Mouse (Mus musculus): ENCODE results near the gene Cnbp. TPM values are rescaled to one million over a fixed set of nuclear protein-coding genes. Genes with fewer than 3 reads are reported as not detected.

Cnbp gene
- polyA plus RNA-seq, 1 experiment from 2014 or later: 1,146 TPM

DNA sequence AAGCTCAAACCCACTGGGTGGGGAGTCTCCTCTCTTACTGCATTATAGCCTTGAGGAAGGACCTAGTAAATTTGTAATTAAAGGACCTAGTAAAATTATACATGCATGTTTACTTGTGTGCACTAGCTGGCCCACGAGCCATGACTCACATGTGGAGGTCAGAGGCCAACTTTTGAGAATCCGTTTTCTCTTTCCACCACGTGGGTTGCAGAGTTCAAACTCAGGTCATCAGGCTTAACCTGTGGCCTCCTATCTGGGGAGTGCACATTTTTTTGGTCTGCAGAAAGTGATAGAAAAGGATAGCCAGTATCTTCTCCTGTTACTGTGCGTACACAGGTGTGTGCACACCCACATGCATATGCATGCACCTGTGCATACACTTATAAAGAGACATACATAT, 28.1 kb upstream of the Cnbp start:
- Histone ChIP-seq H3K9ac (replicated peaks; ENCODE audit: low read depth, low read length) (no peak overlapping the region), H3K4me3 (ENCODE audit: low read depth, low read length) (no peak overlapping the region), H3K4me1 (ENCODE audit: control insufficient read depth, insufficient read depth, low read length) (no peaks in the 10 kb centered on the region), H3K27me3 (ENCODE audit: control insufficient read depth, insufficient read depth, low read length) (no peaks in the 10 kb centered on the region), H3K27ac (ENCODE audit: low read length) (no peak overlapping the region), H3K4me2 (replicated peaks; ENCODE audit: low read depth, low read length) (no peak overlapping the region), H3K36me3 (ENCODE audit: control insufficient read depth, insufficient read depth, low read length) (no peaks in the 10 kb centered on the region), H3K9me3 (ENCODE audit: control insufficient read depth, low read depth, low read length) (no peaks in the 10 kb centered on the region)
- no peak for ATAC-seq (ENCODE audit: insufficient number of reproducible peaks, insufficient read depth, low FRiP score, low read depth)
- WGBS: 19% methylated on average over 4 of the region's 4 CpGs

DNA sequence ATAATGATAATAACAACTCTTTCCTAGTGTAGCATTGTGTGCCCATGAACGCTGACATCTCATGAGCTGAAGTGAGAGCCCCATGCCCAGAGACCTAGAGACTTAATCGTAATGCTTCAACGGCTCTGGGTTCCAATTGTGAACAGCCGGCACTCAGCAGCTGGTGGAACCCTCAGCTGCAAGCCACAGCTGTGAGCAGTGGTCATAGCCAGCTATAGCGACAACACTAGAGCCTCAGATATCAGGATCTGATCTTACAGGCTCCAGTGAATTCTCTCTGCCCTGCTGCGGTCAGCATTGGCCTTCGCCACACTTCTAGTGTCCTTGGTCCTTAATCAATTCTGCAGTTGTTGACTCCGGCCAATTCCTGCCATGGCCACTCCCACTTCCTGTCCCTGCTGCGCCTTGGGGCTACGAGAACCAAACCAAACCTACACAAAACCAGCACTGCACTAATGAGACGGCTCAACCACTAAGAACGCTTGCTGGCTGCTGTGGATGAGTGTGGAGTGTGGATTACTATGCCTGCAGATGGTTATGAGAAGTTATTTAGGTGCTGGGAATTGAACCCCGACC, 25.2 kb upstream of the Cnbp start:
- H3K4me3 ChIP-seq (ENCODE audit: low read depth, low read length): no peak overlapping the region
- no peaks in the 10 kb centered on the region for H3K27me3 ChIP-seq (ENCODE audit: control insufficient read depth, insufficient read depth, low read length)
- WGBS: 74% methylated on average over 13 of the region's 13 CpGs
- no peak overlapping the region for H3K9ac ChIP-seq (replicated peaks; ENCODE audit: low read depth, low read length)
- ATAC-seq (ENCODE audit: insufficient number of reproducible peaks, insufficient read depth, low FRiP score, low read depth): no peak
- no peaks in the 10 kb centered on the region for H3K9me3 ChIP-seq (ENCODE audit: control insufficient read depth, low read depth, low read length)
- no peak overlapping the region for H3K4me2 ChIP-seq (replicated peaks; ENCODE audit: low read depth, low read length)
- no peak overlapping the region for H3K27ac ChIP-seq (ENCODE audit: low read length)
- no peaks in the 10 kb centered on the region for H3K4me1 ChIP-seq (ENCODE audit: control insufficient read depth, insufficient read depth, low read length)
- H3K36me3 ChIP-seq (ENCODE audit: control insufficient read depth, insufficient read depth, low read length): no peaks in the 10 kb centered on the region

GRCm38 (mm10) chr6:87875562-87875961, 24.7 kb upstream of the Cnbp start:
- Histone ChIP-seq H3K9me3 (ENCODE audit: control insufficient read depth, low read depth, low read length) (no peaks in the 10 kb centered on the region), H3K4me2 (replicated peaks; ENCODE audit: low read depth, low read length) (no peak overlapping the region), H3K9ac (replicated peaks; ENCODE audit: low read depth, low read length) (no peak overlapping the region), H3K36me3 (ENCODE audit: control insufficient read depth, insufficient read depth, low read length) (no peaks in the 10 kb centered on the region), H3K4me1 (ENCODE audit: control insufficient read depth, insufficient read depth, low read length) (no peaks in the 10 kb centered on the region), H3K27ac (ENCODE audit: low read length) (no peak overlapping the region), H3K27me3 (ENCODE audit: control insufficient read depth, insufficient read depth, low read length) (no peaks in the 10 kb centered on the region), H3K4me3 (ENCODE audit: low read depth, low read length) (no peak overlapping the region)
- ATAC-seq (ENCODE audit: insufficient number of reproducible peaks, insufficient read depth, low FRiP score, low read depth): no peak
- WGBS: 76% methylated on average over 7 of the region's 7 CpGs

DNA sequence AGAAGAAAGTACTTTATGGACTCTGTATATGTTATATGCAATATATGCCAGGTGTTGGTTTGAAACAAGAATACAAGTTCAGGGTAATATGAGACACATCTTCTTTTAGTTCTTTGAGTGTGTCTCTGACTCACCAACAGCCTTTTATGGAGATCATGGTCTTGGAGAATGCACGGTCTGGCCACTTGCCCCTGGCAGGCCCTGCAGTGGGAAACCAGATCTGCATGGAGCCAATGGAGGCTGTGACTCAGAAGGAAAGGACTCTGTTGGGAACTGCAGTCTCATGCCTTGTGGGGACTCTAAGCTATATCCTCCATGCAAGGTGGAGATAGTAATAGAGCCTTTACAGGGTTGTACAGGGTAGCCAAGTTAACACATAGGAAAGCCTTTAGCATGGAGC, 24.2 kb upstream of the Cnbp start:
- no peaks in the 10 kb centered on the region for H3K9me3 ChIP-seq (ENCODE audit: control insufficient read depth, low read depth, low read length)
- H3K27me3 ChIP-seq (ENCODE audit: control insufficient read depth, insufficient read depth, low read length): no peaks in the 10 kb centered on the region
- no peak overlapping the region for H3K4me2 ChIP-seq (replicated peaks; ENCODE audit: low read depth, low read length)
- no peaks in the 10 kb centered on the region for H3K4me1 ChIP-seq (ENCODE audit: control insufficient read depth, insufficient read depth, low read length)
- H3K9ac ChIP-seq (replicated peaks; ENCODE audit: low read depth, low read length): no peak overlapping the region
- no peaks in the 10 kb centered on the region for H3K36me3 ChIP-seq (ENCODE audit: control insufficient read depth, insufficient read depth, low read length)
- H3K4me3 ChIP-seq (ENCODE audit: low read depth, low read length): no peak overlapping the region
- H3K27ac ChIP-seq (ENCODE audit: low read length): no peak overlapping the region
- 74% methylated on average over 1 of the region's 1 CpGs for WGBS
- ATAC-seq (ENCODE audit: insufficient number of reproducible peaks, insufficient read depth, low FRiP score, low read depth): no peak

DNA sequence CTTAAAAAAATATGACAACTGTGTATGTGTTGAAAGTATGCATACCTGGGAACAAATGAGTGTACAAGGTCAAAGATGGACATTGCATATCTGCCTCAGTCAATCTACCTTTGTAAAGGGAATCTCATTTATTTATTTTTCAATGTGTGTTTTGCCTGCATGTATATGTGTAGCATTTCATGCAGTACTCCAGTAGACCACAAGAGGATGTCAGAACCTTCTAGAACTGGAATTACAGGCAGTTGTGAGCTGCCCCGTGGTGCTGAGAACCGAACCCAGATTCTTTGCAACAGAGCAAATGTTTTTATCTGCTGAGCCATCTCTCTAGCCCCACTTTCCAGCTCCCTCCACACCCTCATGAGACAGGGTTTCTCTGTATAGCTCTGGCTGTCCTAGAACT, 23.1 kb upstream of the Cnbp start:
- ATAC-seq (ENCODE audit: insufficient number of reproducible peaks, insufficient read depth, low FRiP score, low read depth): no peak
- no peaks in the 10 kb centered on the region for H3K27me3 ChIP-seq (ENCODE audit: control insufficient read depth, insufficient read depth, low read length)
- no peak overlapping the region for H3K27ac ChIP-seq (ENCODE audit: low read length)
- H3K4me2 ChIP-seq (replicated peaks; ENCODE audit: low read depth, low read length): no peak overlapping the region
- H3K4me3 ChIP-seq (ENCODE audit: low read depth, low read length): no peak overlapping the region
- H3K9ac ChIP-seq (replicated peaks; ENCODE audit: low read depth, low read length): no peak overlapping the region
- no peaks in the 10 kb centered on the region for H3K9me3 ChIP-seq (ENCODE audit: control insufficient read depth, low read depth, low read length)
- H3K36me3 ChIP-seq (ENCODE audit: control insufficient read depth, insufficient read depth, low read length): no peaks in the 10 kb centered on the region
- no peaks in the 10 kb centered on the region for H3K4me1 ChIP-seq (ENCODE audit: control insufficient read depth, insufficient read depth, low read length)
- 87% methylated on average over 2 of the region's 2 CpGs for WGBS

GRCm38 (mm10) chr6:87873104-87873503, 22.2 kb upstream of the Cnbp start:
- H3K9ac ChIP-seq (replicated peaks; ENCODE audit: low read depth, low read length): no peak overlapping the region
- no peaks in the 10 kb centered on the region for H3K9me3 ChIP-seq (ENCODE audit: control insufficient read depth, low read depth, low read length)
- no peak overlapping the region for H3K27ac ChIP-seq (ENCODE audit: low read length)
- no peaks in the 10 kb centered on the region for H3K27me3 ChIP-seq (ENCODE audit: control insufficient read depth, insufficient read depth, low read length)
- WGBS: 50% methylated on average over 1 of the region's 1 CpGs
- no peak for ATAC-seq (ENCODE audit: insufficient number of reproducible peaks, insufficient read depth, low FRiP score, low read depth)
- H3K4me2 ChIP-seq (replicated peaks; ENCODE audit: low read depth, low read length): no peak overlapping the region
- H3K36me3 ChIP-seq (ENCODE audit: control insufficient read depth, insufficient read depth, low read length): no peaks in the 10 kb centered on the region
- H3K4me3 ChIP-seq (ENCODE audit: low read depth, low read length): no peak overlapping the region
- no peaks in the 10 kb centered on the region for H3K4me1 ChIP-seq (ENCODE audit: control insufficient read depth, insufficient read depth, low read length)

DNA sequence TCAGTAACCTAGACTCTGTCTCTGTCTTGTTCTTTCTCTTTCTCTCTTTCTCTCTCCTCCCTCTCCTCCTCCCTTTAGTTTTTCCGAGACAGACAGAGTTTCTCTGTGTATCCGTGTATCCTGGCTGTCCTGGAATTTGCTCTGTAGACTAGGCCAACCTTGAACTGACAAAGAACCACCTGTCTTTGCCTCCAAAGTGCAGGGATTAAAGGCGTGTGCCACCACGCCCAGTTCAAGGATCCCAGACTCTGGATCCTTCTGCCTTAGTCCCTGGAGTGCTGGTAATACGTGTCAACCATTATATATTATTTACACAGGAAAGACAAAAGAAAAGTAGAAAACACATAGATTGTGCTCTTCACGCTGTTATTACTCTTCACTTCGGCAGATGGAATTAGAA, 20.3 kb upstream of the Cnbp start:
- no peaks in the 10 kb centered on the region for H3K27me3 ChIP-seq (ENCODE audit: control insufficient read depth, insufficient read depth, low read length)
- H3K4me2 ChIP-seq (replicated peaks; ENCODE audit: low read depth, low read length): no peak overlapping the region
- H3K9ac ChIP-seq (replicated peaks; ENCODE audit: low read depth, low read length): no peak overlapping the region
- H3K4me1 ChIP-seq (ENCODE audit: control insufficient read depth, insufficient read depth, low read length): no peaks in the 10 kb centered on the region
- 74% methylated on average over 7 of the region's 7 CpGs for WGBS
- no peak overlapping the region for H3K27ac ChIP-seq (ENCODE audit: low read length)
- no peaks in the 10 kb centered on the region for H3K36me3 ChIP-seq (ENCODE audit: control insufficient read depth, insufficient read depth, low read length)
- H3K9me3 ChIP-seq (ENCODE audit: control insufficient read depth, low read depth, low read length): no peaks in the 10 kb centered on the region
- ATAC-seq (ENCODE audit: insufficient number of reproducible peaks, insufficient read depth, low FRiP score, low read depth): no peak
- no peak overlapping the region for H3K4me3 ChIP-seq (ENCODE audit: low read depth, low read length)

DNA sequence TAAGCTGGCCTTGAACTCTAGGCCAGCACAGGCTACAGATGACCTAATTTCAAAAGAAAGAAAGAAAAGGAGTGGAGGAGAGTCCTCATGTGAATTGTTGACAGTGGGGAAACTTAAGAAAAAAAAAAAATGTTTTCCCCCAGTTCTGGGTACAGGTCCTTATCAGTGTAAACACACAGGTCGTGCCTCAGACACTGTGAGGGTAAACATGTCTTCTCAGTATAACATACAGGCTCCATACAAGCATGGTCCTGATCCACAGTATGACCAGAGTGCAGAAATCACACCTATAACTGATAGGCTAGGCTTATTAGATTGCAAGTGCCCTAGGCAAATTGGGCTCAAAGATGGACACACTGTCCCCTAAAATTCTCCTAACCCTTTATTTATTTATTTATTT, 19.5 kb upstream of the Cnbp start:
- H3K4me1 ChIP-seq (ENCODE audit: control insufficient read depth, insufficient read depth, low read length): no peaks in the 10 kb centered on the region
- H3K27ac ChIP-seq (ENCODE audit: low read length): no peak overlapping the region
- H3K4me3 ChIP-seq (ENCODE audit: low read depth, low read length): no peak overlapping the region
- no peak overlapping the region for H3K9ac ChIP-seq (replicated peaks; ENCODE audit: low read depth, low read length)
- H3K9me3 ChIP-seq (ENCODE audit: control insufficient read depth, low read depth, low read length): no peaks in the 10 kb centered on the region
- H3K4me2 ChIP-seq (replicated peaks; ENCODE audit: low read depth, low read length): no peak overlapping the region
- H3K36me3 ChIP-seq (ENCODE audit: control insufficient read depth, insufficient read depth, low read length): no peaks in the 10 kb centered on the region
- H3K27me3 ChIP-seq (ENCODE audit: control insufficient read depth, insufficient read depth, low read length): no peaks in the 10 kb centered on the region
- no peak for ATAC-seq (ENCODE audit: insufficient number of reproducible peaks, insufficient read depth, low FRiP score, low read depth)
- WGBS: 37% methylated on average over 1 of the region's 1 CpGs

- Histone ChIP-seq H3K36me3 (ENCODE audit: control insufficient read depth, insufficient read depth, low read length) (no peaks in the 10 kb centered on the region), H3K27me3 (ENCODE audit: control insufficient read depth, insufficient read depth, low read length) (no peaks in the 10 kb centered on the region), H3K4me1 (ENCODE audit: control insufficient read depth, insufficient read depth, low read length) (no peaks in the 10 kb centered on the region), H3K4me2 (replicated peaks; ENCODE audit: low read depth, low read length) (no peak overlapping the region), H3K9me3 (ENCODE audit: control insufficient read depth, low read depth, low read length) (no peaks in the 10 kb centered on the region), H3K9ac (replicated peaks; ENCODE audit: low read depth, low read length) (no peak overlapping the region), H3K27ac (ENCODE audit: low read length) (no peak overlapping the region), H3K4me3 (ENCODE audit: low read depth, low read length) (no peak overlapping the region)
- no peak for ATAC-seq (ENCODE audit: insufficient number of reproducible peaks, insufficient read depth, low FRiP score, low read depth)
- WGBS: 75% methylated on average over 9 of the region's 9 CpGs
Measured at GRCm38 (mm10) chr6:87868871-87869506, 18.1 kb upstream of the Cnbp start.
